Mouse (Mus musculus): Measurements from ENCODE around the gene Macf1.

DNA sequence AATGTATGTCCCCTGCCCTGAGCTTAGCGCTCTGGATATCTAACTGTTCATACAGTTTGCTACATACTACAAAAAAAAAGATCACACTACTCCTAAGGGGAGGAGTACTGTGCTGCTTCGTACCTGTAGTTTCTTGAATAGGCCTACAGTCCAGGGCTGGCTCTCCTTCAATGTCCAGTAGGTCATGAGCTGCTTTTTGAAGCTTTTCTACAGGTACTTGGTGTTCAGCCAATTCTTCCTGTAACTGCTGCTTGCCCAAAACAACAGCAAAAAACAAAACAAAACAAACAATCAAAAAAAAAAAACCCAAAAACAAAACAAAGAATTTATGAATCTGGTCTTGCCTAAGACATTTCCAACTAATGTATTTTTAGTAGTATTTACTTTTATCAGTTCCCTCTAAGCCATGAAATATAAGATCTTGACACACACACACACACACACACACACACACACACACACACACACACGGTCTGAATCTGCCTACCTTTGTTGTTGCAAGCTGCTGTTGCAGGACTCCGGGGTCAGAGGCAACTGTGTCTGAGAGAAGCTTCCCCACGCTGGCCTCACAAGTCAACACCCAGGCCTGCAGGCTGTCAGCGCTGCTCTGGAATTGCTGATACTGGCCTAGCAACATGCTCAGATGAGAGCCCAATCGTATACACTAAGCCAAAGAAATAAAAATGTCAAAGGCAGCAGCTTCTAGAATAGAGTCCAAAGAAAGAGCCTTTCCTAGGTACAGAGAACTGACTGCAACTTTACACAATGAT is 229.1 kb downstream of the Macf1 start:
- TF ChIP-seq GATA1 (IDR thresholded peaks at IDR 0.05; ENCODE audit: borderline replicate concordance, low read length) = no peak
- TF ChIP-seq FLI1 (IDR thresholded peaks at IDR 0.05; ENCODE audit: low read length) = no peak

All from megakaryocyte, embryonic 14.5 days (primary cell).